Mouse (Mus musculus) limb, embryonic 14.5 days (tissue): ENCODE results near the gene Setd7. TPM values are rescaled to one million over a fixed set of nuclear protein-coding genes. Genes with fewer than 3 reads are reported as not detected.

Experiments used
- ATAC-seq: fragments of 200-750 bp; cut with Nextera tagmentation; 2 replicates; pipeline ENCODE4 v1.8.0; 2017; ENCODE audit warnings: low read depth, moderate number of reproducible peaks, moderate TSS enrichment; ENCODE audit not compliant: low FRiP score
- DNase-seq: peaks from one replicate; pipeline ENCODE4 v3.0.0-alpha.2; 2015; ENCODE audit warnings: low spot score
- H3K27ac ChIP-seq: fragments of 300-500 bp; sonication (generic); replicated peaks from 2 replicates; pipeline ENCODE4 v1.5.1; 2014; ENCODE audit warnings: low read depth, mild to moderate bottlenecking, low read length, moderate library complexity, mixed read lengths
- H3K27me3 ChIP-seq: fragments of 300-500 bp; sonication (generic); 2 replicates; pipeline ENCODE4 v1.6.1; 2014; ENCODE audit warnings: low read length, mixed read lengths; ENCODE audit not compliant: control insufficient read depth, insufficient read depth
- H3K36me3 ChIP-seq: fragments of 300-500 bp; sonication (generic); 2 replicates; pipeline ENCODE4 v1.6.1; 2014; ENCODE audit warnings: mild to moderate bottlenecking, low read length, moderate library complexity, mixed read lengths; ENCODE audit not compliant: control insufficient read depth, insufficient read depth
- H3K4me1 ChIP-seq: fragments of 300-500 bp; sonication (generic); 2 replicates; pipeline ENCODE4 v1.6.1; 2014; ENCODE audit warnings: antibody characterized with exemption, low read length, mixed read lengths; ENCODE audit not compliant: control insufficient read depth, insufficient read depth
- H3K4me2 ChIP-seq: fragments of 300-500 bp; sonication (generic); replicated peaks from 2 replicates; pipeline ENCODE4 v1.6.1; 2014; ENCODE audit warnings: low read depth, mild to moderate bottlenecking, low read length, moderate library complexity; ENCODE audit not compliant: severe bottlenecking
- H3K4me3 ChIP-seq: fragments of 300-500 bp; sonication (generic); replicated peaks from 2 replicates; pipeline ENCODE4 v1.5.1; 2014; ENCODE audit warnings: low read length
- H3K9ac ChIP-seq: fragments of 300-500 bp; sonication (generic); 2 replicates; pipeline ENCODE4 v1.6.1; 2014; ENCODE audit warnings: mild to moderate bottlenecking, low read depth, low read length, moderate library complexity; ENCODE audit not compliant: severe bottlenecking
- H3K9me3 ChIP-seq: fragments of 300-500 bp; sonication (generic); 2 replicates; pipeline ENCODE4 v1.6.1; 2016; ENCODE audit warnings: low read length; ENCODE audit not compliant: control insufficient read depth
- POLR2A ChIP-seq: fragments of 200-500 bp; IDR thresholded peaks from 2 replicates; pipeline ENCODE4 v1.8.0; 2012; ENCODE audit warnings: inconsistent platforms, mild to moderate bottlenecking, moderate library complexity, borderline replicate concordance; ENCODE audit not compliant: insufficient read depth, insufficient read length; ENCODE audit errors: extremely low read depth
- WGBS: fragments of 180-500 bp; shearing (Covaris S2); extraction: QIAGEN DNeasy Blood & Tissue Kit; methylation state at CpG from one replicate; pipeline ENCODE4 v1.1.7; 2014; 5-methylcytosine and 5-hydroxymethylcytosine counted together
- polyA plus RNA-seq, 2 experiments: library from polyadenylated mRNA; depleted of rRNA in 1 of 2; stranded (reverse) in 1 of 2; unstranded in 1 of 2; fragments of >200 nt; fragmentation: Nextera tagmentation in 1 of 2; extraction: Ambion mirVana in 1 of 2; gene quantifications; 2 replicates each; pipeline versions ENCODE4 v1.2.1 to v1.2.3; 2012 to 2014

Setd7 gene
- polyA plus RNA-seq, 2 experiments: 6.1 to 19.6 TPM

GRCm38 (mm10) chr3:51482781-51483180, 77.9 kb downstream of the Setd7 start:
- H3K27me3 ChIP-seq: no peaks in the 10 kb centered on the region
- H3K4me2 ChIP-seq: peak overlapping the region; percentile 77
- no peaks in the 10 kb centered on the region for H3K9me3 ChIP-seq
- H3K36me3 ChIP-seq: no peaks in the 10 kb centered on the region
- H3K4me1 ChIP-seq: peaks cover 21% of the 10 kb centered on the region
- peak overlapping the region; percentile 92 for H3K9ac ChIP-seq
- no peak for TF ChIP-seq POLR2A
- DNase-seq (no peak), ATAC-seq (no peak)
- peak overlapping the region; percentile 94 for H3K27ac ChIP-seq
- 63% methylated on average over 3 of the region's 3 CpGs for WGBS
- H3K4me3 ChIP-seq: peak overlapping the region; percentile 80

DNA sequence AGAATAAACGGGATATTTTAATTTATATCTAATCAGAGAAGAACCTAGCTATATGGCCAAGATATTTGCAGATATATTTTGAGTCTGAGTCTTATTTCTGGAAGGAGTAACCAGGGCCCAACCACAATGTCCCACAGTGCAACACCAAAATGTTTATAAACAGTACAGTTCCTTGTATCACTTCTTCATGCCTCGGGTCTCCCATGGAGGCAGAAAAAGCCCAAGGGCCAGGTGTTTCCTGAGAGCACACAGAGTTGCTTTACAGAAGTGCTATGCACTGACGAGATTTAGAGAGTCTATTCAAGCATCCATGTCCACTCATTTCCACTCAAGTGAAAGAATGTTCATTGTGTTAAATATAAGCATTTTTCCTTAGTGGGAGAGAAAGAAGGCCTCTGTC, 78.8 kb downstream of the Setd7 start:
- Histone ChIP-seq H3K4me2 (no peak overlapping the region), H3K9me3 (no peaks in the 10 kb centered on the region), H3K27me3 (no peaks in the 10 kb centered on the region), H3K36me3 (no peaks in the 10 kb centered on the region), H3K27ac (no peak overlapping the region), H3K9ac (no peak overlapping the region), H3K4me3 (no peak overlapping the region), H3K4me1 (peaks cover 21% of the 10 kb centered on the region)
- WGBS: 60% methylated on average over 3 of the region's 3 CpGs
- no peak for TF ChIP-seq POLR2A
- DNase-seq (no peak), ATAC-seq (no peak)

DNA sequence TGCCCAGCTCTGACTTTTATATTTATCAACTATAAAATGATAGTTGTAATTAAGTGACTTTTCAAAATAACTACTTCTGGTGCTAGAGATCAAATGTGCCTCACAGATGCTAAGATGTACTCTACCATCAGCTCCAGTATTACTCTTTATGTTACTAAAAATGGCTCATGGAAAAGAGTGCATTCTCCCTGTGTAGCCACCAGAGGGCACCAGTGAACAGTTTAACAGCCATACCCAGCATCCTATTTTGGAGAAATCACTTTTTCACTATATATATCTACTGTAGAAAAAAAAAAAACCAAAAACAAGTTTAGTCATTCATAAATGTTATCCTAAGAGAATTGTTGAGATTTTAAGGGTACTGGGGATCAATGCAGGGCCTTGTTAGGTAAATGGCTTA, 79.6 kb downstream of the Setd7 start:
- H3K4me3 ChIP-seq: no peak overlapping the region
- no peaks in the 10 kb centered on the region for H3K9me3 ChIP-seq
- peaks cover 18% of the 10 kb centered on the region for H3K4me1 ChIP-seq
- H3K4me2 ChIP-seq: no peak overlapping the region
- DNase-seq: peak; percentile 70
- no peak for ATAC-seq
- H3K27me3 ChIP-seq: no peaks in the 10 kb centered on the region
- no peak for TF ChIP-seq POLR2A
- H3K9ac ChIP-seq: no peak overlapping the region
- H3K27ac ChIP-seq: no peak overlapping the region
- no peaks in the 10 kb centered on the region; the same call in 1 of the 2 replicates for H3K36me3 ChIP-seq

- Histone ChIP-seq H3K36me3 (peaks cover 9% of the 10 kb centered on the region; the same call in 1 of the 2 replicates), H3K4me1 (peaks cover 8% of the 10 kb centered on the region; the same call in 1 of the 2 replicates), H3K4me3 (no peak overlapping the region), H3K9ac (no peak overlapping the region), H3K27me3 (no peaks in the 10 kb centered on the region), H3K9me3 (no peaks in the 10 kb centered on the region), H3K4me2 (no peak overlapping the region), H3K27ac (no peak overlapping the region)
- no peak for TF ChIP-seq POLR2A
- no peak for ATAC-seq
- 39% methylated on average over 2 of the region's 2 CpGs for WGBS
- DNase-seq: no peak
These were observed 80.8 kb downstream of the Setd7 start for GRCm38 (mm10) chr3:51479893-51480292.

DNA sequence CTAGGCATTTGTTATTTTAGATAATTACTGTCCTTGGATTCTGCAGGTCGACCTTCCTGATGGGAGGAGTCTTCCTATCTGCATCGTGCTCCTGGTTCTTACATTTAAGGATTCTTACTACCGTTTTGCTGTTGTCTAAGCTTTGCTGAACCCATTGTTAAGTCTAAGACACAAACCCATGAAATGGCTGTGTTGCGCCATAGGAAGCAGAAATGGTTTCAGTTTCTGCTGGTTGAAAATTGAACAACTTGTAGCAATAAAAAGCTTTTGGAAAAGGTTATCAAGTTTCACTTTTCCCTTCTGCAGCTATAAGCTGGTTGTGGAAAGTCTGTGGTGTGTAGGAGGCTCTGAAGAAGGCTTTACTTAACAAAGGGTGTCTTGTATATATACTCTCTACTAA, 85.0 kb downstream of the Setd7 start:
- Histone ChIP-seq H3K4me2 (no peak overlapping the region), H3K27me3 (no peaks in the 10 kb centered on the region), H3K9ac (no peak overlapping the region), H3K4me1 (no peaks in the 10 kb centered on the region), H3K36me3 (peaks cover 32% of the 10 kb centered on the region), H3K27ac (no peak overlapping the region), H3K9me3 (no peaks in the 10 kb centered on the region), H3K4me3 (no peak overlapping the region)
- 62% methylated on average over 4 of the region's 4 CpGs for WGBS
- no peak for TF ChIP-seq POLR2A
- ATAC-seq: no peak
- DNase-seq: no peak

GRCm38 (mm10) chr3:51468530-51468929, 92.1 kb downstream of the Setd7 start:
- Histone ChIP-seq H3K9ac (no peak overlapping the region), H3K27ac (no peak overlapping the region), H3K9me3 (no peaks in the 10 kb centered on the region), H3K36me3 (peaks cover 84% of the 10 kb centered on the region), H3K4me1 (no peaks in the 10 kb centered on the region), H3K4me3 (no peak overlapping the region), H3K27me3 (no peaks in the 10 kb centered on the region), H3K4me2 (no peak overlapping the region)
- ATAC-seq (no peak), DNase-seq (no peak)
- WGBS: 61% methylated on average over 2 of the region's 2 CpGs
- TF ChIP-seq POLR2A: no peak

Other genes with a start within 250 kb of the Setd7 start
- 60.8 and 61.4 TPM in 2 replicates for gene Elf2, start 220.2 kb downstream of the Setd7 start, polyA plus RNA-seq (2012; rRNA removed)
- gene Elf2, start 220.2 kb downstream of the Setd7 start, polyA plus RNA-seq (2014; fragmentation: Nextera tagmentation; extraction: Ambion mirVana): 59.3 and 64.0 TPM in 2 replicates
- gene Mgarp, start 164.1 kb downstream of the Setd7 start, polyA plus RNA-seq (2012; rRNA removed): 3.1 TPM in 2 replicates
- 4.0 and 4.9 TPM in 2 replicates for gene Mgarp, start 164.1 kb downstream of the Setd7 start, polyA plus RNA-seq (2014; fragmentation: Nextera tagmentation; extraction: Ambion mirVana)
- gene Ndufc1, start 151.9 kb downstream of the Setd7 start, polyA plus RNA-seq (2012; rRNA removed): 249 and 276 TPM in 2 replicates
- 624 and 640 TPM in 2 replicates for gene Ndufc1, start 151.9 kb downstream of the Setd7 start, polyA plus RNA-seq (2014; fragmentation: Nextera tagmentation; extraction: Ambion mirVana)
- gene Naa15, start 145.7 kb downstream of the Setd7 start, polyA plus RNA-seq (2012; rRNA removed): 22.4 and 26.9 TPM in 2 replicates
- gene Naa15, start 145.7 kb downstream of the Setd7 start, polyA plus RNA-seq (2014; fragmentation: Nextera tagmentation; extraction: Ambion mirVana): 37.4 and 37.8 TPM in 2 replicates
- gene Rab33b, start 77.0 kb downstream of the Setd7 start, polyA plus RNA-seq (2012; rRNA removed): 16.2 and 16.5 TPM in 2 replicates
- 24.9 and 25.4 TPM in 2 replicates for gene Rab33b, start 77.0 kb downstream of the Setd7 start, polyA plus RNA-seq (2014; fragmentation: Nextera tagmentation; extraction: Ambion mirVana)
- 0.54 and 0.99 TPM in 2 replicates for gene Mgst2, start 99.5 kb upstream of the Setd7 start, polyA plus RNA-seq (2012; rRNA removed)
- gene Mgst2, start 99.5 kb upstream of the Setd7 start, polyA plus RNA-seq (2014; fragmentation: Nextera tagmentation; extraction: Ambion mirVana): 2.5 and 6.0 TPM in 2 replicates